Mouse (Mus musculus) G1E-ER4 (cell line): Measurements from ENCODE around the gene Pip5k1c. TPM values are rescaled to one million over a fixed set of nuclear protein-coding genes. Genes with fewer than 3 reads are reported as not detected.

Experiments used
- GATA1 ChIP-seq: IDR thresholded peaks from one replicate; pipeline ENCODE4 v1.8.0; 2012; ENCODE audit warnings: low read length, inconsistent platforms
- polyA plus RNA-seq: library from polyadenylated mRNA; stranded (reverse); fragments of >175 nt; gene quantifications from 2 replicates; pipeline ENCODE4 v1.2.3, GENCODE M21; 2012

Gene Pip5k1c
- 139 and 210 TPM in 2 replicates for polyA plus RNA-seq

GRCm38 (mm10) chr10:81292554-81293333, at the start of gene Pip5k1c:
Gene Pip5k1c (plus strand): TSS chr10:81292963.
- no peak for TF ChIP-seq GATA1

GRCm38 (mm10) chr10:81244146-81244545, 48.6 kb upstream of the Pip5k1c start:
- TF ChIP-seq GATA1, result no peak

- TF ChIP-seq GATA1, result no peak
Observed at GRCm38 (mm10) chr10:81244595-81244994, 48.2 kb upstream of the Pip5k1c start.

GRCm38 (mm10) chr10:81245166-81245565, 47.6 kb upstream of the Pip5k1c start:
- no peak for TF ChIP-seq GATA1

- no peak for TF ChIP-seq GATA1
Observed at GRCm38 (mm10) chr10:81247804-81248203, 45.0 kb upstream of the Pip5k1c start.

GRCm38 (mm10) chr10:81249442-81249841, 43.3 kb upstream of the Pip5k1c start:
- no peak for TF ChIP-seq GATA1

GRCm38 (mm10) chr10:81252424-81253419, 40.0 kb upstream of the Pip5k1c start, which contains the start of gene Matk:
Gene Matk (plus strand): TSS chr10:81252935.
- no peak for TF ChIP-seq GATA1

- no peak for TF ChIP-seq GATA1
Observed at GRCm38 (mm10) chr10:81254886-81255285, 37.9 kb upstream of the Pip5k1c start.

GRCm38 (mm10) chr10:81257158-81258039, 35.4 kb upstream of the Pip5k1c start:
- no peak for TF ChIP-seq GATA1

GRCm38 (mm10) chr10:81259225-81259884, 33.4 kb upstream of the Pip5k1c start:
- no peak for TF ChIP-seq GATA1

GRCm38 (mm10) chr10:81261025-81261424, 31.7 kb upstream of the Pip5k1c start:
- no peak for TF ChIP-seq GATA1

- TF ChIP-seq GATA1, result no peak
Observed at GRCm38 (mm10) chr10:81265540-81265939, 27.2 kb upstream of the Pip5k1c start.

- no peak for TF ChIP-seq GATA1
Observed at GRCm38 (mm10) chr10:81266211-81267105, 26.3 kb upstream of the Pip5k1c start, which contains the start of the genes Mrpl54 and Apba3. Gene Mrpl54 (minus strand): TSS chr10:81266934. Gene Apba3 (plus strand): TSS chr10:81266960.
